8 mouse cellular contexts compared by ENCODE assay signal in genomic region chr4:115097146-115097496, GRCm38 (mm10). TPM values are rescaled to one million over a fixed set of nuclear protein-coding genes. Genes with fewer than 3 reads are reported as not detected.
DNase-seq lines count a peak whose midpoint lies in the region; ATAC-seq lines count a peak whose summit lies in the region.

No protein-coding gene starts in this region.

- H3K27ac ChIP-seq in heart, embryonic 12.5 days (ENCODE audit: poor library complexity, severe bottlenecking): peak overlapping the region; percentile 58; the same call in 1 of the 2 replicates

- peaks cover 35% of the 10 kb centered on the region for H3K27me3 ChIP-seq in heart, embryonic 12.5 days (replicated peaks)
- H3K27me3 ChIP-seq in megakaryocyte, embryonic 14.5 days (replicated peaks): no peaks in the 10 kb centered on the region

- H3K4me1 ChIP-seq in heart, embryonic 12.5 days (replicated peaks): peaks cover 20% of the 10 kb centered on the region
- peaks cover 94% of the 10 kb centered on the region for H3K4me1 ChIP-seq in megakaryocyte, embryonic 14.5 days

- no peaks in the 10 kb centered on the region for H3K9me3 ChIP-seq in heart, embryonic 12.5 days (replicated peaks)
- no peaks in the 10 kb centered on the region for H3K9me3 ChIP-seq in megakaryocyte, embryonic 14.5 days

- H3K4me3 ChIP-seq in heart, embryonic 12.5 days: no peak overlapping the region
- peak overlapping the region; percentile 90 for H3K4me3 ChIP-seq in megakaryocyte, embryonic 14.5 days (replicated peaks)

- no peak for ATAC-seq in heart, embryonic 12.5 days (ENCODE audit: insufficient number of reproducible peaks, low FRiP score)

- under 1% methylated on average over 6 of the region's 6 CpGs for WGBS in heart, embryonic 12.5 days

- H3K36me3 ChIP-seq in heart, embryonic 12.5 days: no peaks in the 10 kb centered on the region
- H3K36me3 ChIP-seq in megakaryocyte, embryonic 14.5 days (replicated peaks; ENCODE audit: low read length): peaks cover 4% of the 10 kb centered on the region

- H3K4me2 ChIP-seq in heart, embryonic 12.5 days: peak overlapping the region; percentile 88

- H3K9ac ChIP-seq in heart, embryonic 12.5 days: no peak overlapping the region

- peak; percentile 14 for DNase-seq in adrenal gland, postnatal 10 days
- no peak for DNase-seq in adrenal gland, adult 2 months
- peak; percentile 25 for DNase-seq in R1 (ENCODE audit: low read depth, low spot score)
- peak; percentile 60 for DNase-seq in kidney, postnatal 14 days
- DNase-seq in frontal cortex, postnatal 10 days (ENCODE audit: low spot score in 2 of 2): no peak
- no peak for DNase-seq in layer of hippocampus, adult 9-10 months (ENCODE audit: low spot score)

RNA-seq across cellular contexts. Expression of gene Pdzk1ip1, which starts 8.6 kb away (rescaled TPM):
- total RNA-seq in adrenal gland, postnatal 10 days (2021): 1 to 10 TPM in 1 of 2 experiments, under 1 TPM in 1; 0.99 to 1.9 TPM
- total RNA-seq in adrenal gland, adult 2 months (2021): under 1 TPM; 0.48 to 0.61 TPM
- 5.1 and 10.0 TPM in 2 replicates for polyA plus RNA-seq in adrenal gland, adult 2 months (2012; rRNA removed)
- polyA plus RNA-seq in heart, embryonic 12.5 days (2016; fragmentation: Nextera tagmentation; extraction: Ambion mirVana): 38.8 and 39.2 TPM in 2 replicates
- polyA plus RNA-seq in megakaryocyte, embryonic 14.5 days (2012; ENCODE audit: insufficient read depth, low replicate concordance): 2.2 and 5.1 TPM in 2 replicates

RNA-seq across cellular contexts. Expression of gene Cyp4x1, which starts 37.0 kb away (rescaled TPM):
- total RNA-seq in adrenal gland, postnatal 10 days (2021): under 1 TPM; 0.18 to 0.39 TPM
- not detected for total RNA-seq in adrenal gland, adult 2 months (2021)
- 0.02 TPM in 1 of 2 replicates, not detected in the other for polyA plus RNA-seq in adrenal gland, adult 2 months (2012; rRNA removed)
- 0.10 TPM in 1 of 2 replicates, not detected in the other for polyA plus RNA-seq in heart, embryonic 12.5 days (2016; fragmentation: Nextera tagmentation; extraction: Ambion mirVana)
- polyA plus RNA-seq in megakaryocyte, embryonic 14.5 days (2012; ENCODE audit: insufficient read depth, low replicate concordance): 0.38 TPM in 1 of 2 replicates, not detected in the other

RNA-seq across cellular contexts. Expression of gene Tal1, which starts 40.9 kb away (rescaled TPM):
- 1 to 10 TPM; 5.4 to 7.7 TPM for total RNA-seq in adrenal gland, postnatal 10 days (2021)
- 1 to 10 TPM; 1.8 to 2.8 TPM for total RNA-seq in adrenal gland, adult 2 months (2021)
- 5.1 and 8.9 TPM in 2 replicates for polyA plus RNA-seq in adrenal gland, adult 2 months (2012; rRNA removed)
- 6.9 and 8.3 TPM in 2 replicates for polyA plus RNA-seq in heart, embryonic 12.5 days (2016; fragmentation: Nextera tagmentation; extraction: Ambion mirVana)
- 106 and 219 TPM in 2 replicates for polyA plus RNA-seq in megakaryocyte, embryonic 14.5 days (2012; ENCODE audit: insufficient read depth, low replicate concordance)

Comparison
In these comparisons a context has a peak if more than half of its experiments do, and no peak if none do; other contexts are left out.
1. DNase-seq: peak in adrenal gland, postnatal 10 days (single experiment), R1 (single experiment) and kidney, postnatal 14 days (single experiment); none in adrenal gland, adult 2 months (single experiment), frontal cortex, postnatal 10 days (0 of 2) and layer of hippocampus, adult 9-10 months (single experiment).
2. RNA of gene Tal1, which starts 40.9 kb away (polyA plus RNA-seq): 106 to 219 TPM in megakaryocyte, embryonic 14.5 days; 6.9 to 8.3 TPM in heart, embryonic 12.5 days and 5.1 to 8.9 TPM in adrenal gland, adult 2 months; every median in the first group is over 10 times any median in the second.